Mouse (Mus musculus) MEL (cell line): Measurements from ENCODE around the gene Scrn1. TPM values are rescaled to one million over a fixed set of nuclear protein-coding genes. Genes with fewer than 3 reads are reported as not detected.

Experiments
- DNase-seq: peaks from one replicate; pipeline ENCODE4 v3.0.0; 2011; ENCODE audit warnings: low read depth, low spot score
- H3K27ac ChIP-seq: 2 replicates; pipeline ENCODE4 v1.5.1; 2012; ENCODE audit warnings: low read depth, mild to moderate bottlenecking, control low read depth, low read length, moderate library complexity; ENCODE audit not compliant: control insufficient read depth
- H3K27me3 ChIP-seq, 2 experiments: fragments of 150-350 bp in 1 of 2; sonication (generic) in 1 of 2; 2 replicates each; pipeline ENCODE4 v1.6.1; 2012; ENCODE audit warnings: low read length in 2 of 2, mild to moderate bottlenecking in 2 of 2, improper control_type of control experiment in 1 of 2, moderate library complexity in 1 of 2; ENCODE audit not compliant: insufficient read depth in 2 of 2, control insufficient read depth in 1 of 2
- H3K36me3 ChIP-seq, 2 experiments: 2 replicates each; pipeline ENCODE4 v1.6.1; 2012 to 2014; ENCODE audit warnings: low read length in 2 of 2, improper control_type of control experiment in 1 of 2, inconsistent platforms in 1 of 2, mild to moderate bottlenecking in 1 of 2; ENCODE audit not compliant: insufficient read depth in 2 of 2, control insufficient read depth in 1 of 2
- H3K4me1 ChIP-seq, 2 experiments: fragments of 150-350 bp in 1 of 2; sonication (generic) in 1 of 2; 2 replicates each; pipeline ENCODE4 v1.6.1; 2012; ENCODE audit warnings: low read length in 2 of 2, improper control_type of control experiment in 1 of 2, mild to moderate bottlenecking in 1 of 2; ENCODE audit not compliant: insufficient read depth in 2 of 2, control insufficient read depth in 1 of 2
- H3K4me3 ChIP-seq, 2 experiments: fragments of 150-350 bp in 1 of 2; sonication (generic) in 1 of 2; 2 replicates each; pipeline ENCODE4 v1.5.1; 2012; ENCODE audit warnings: low read depth in 2 of 2, low read length in 2 of 2, mild to moderate bottlenecking in 2 of 2, moderate library complexity in 2 of 2, control low read depth in 1 of 2, improper control_type of control experiment in 1 of 2; ENCODE audit not compliant: control insufficient read depth in 1 of 2, insufficient read depth in 1 of 2
- H3K79me2 ChIP-seq: 2 replicates; pipeline ENCODE4 v1.6.1; 2012; ENCODE audit warnings: mild to moderate bottlenecking, low read length, moderate library complexity; ENCODE audit not compliant: control insufficient read depth, poor library complexity, insufficient read depth
- H3K9ac ChIP-seq: 2 replicates; pipeline ENCODE4 v1.6.1; 2012; ENCODE audit warnings: low read depth, mild to moderate bottlenecking, control low read depth, low read length, moderate library complexity; ENCODE audit not compliant: control insufficient read depth, poor library complexity, severe bottlenecking
- H3K9me3 ChIP-seq: fragments of 150-350 bp; sonication (generic); replicated peaks from 2 replicates; pipeline ENCODE4 v1.6.1; 2012; ENCODE audit warnings: mild to moderate bottlenecking, low read length, improper control_type of control experiment, moderate library complexity; ENCODE audit not compliant: insufficient read depth
- CHD1 ChIP-seq: IDR thresholded peaks from 2 replicates; pipeline ENCODE4 v1.6.1; 2012; ENCODE audit warnings: low read depth, mild to moderate bottlenecking, inconsistent platforms, low read length, improper control_type of control experiment
- CHD2 ChIP-seq: IDR thresholded peaks from 2 replicates; pipeline ENCODE4 v1.6.1; 2011; ENCODE audit warnings: low read length, improper control_type of control experiment
- ELF1 ChIP-seq: IDR thresholded peaks from 2 replicates; pipeline ENCODE4 v1.6.1; 2014; ENCODE audit warnings: low read depth, mild to moderate bottlenecking, inconsistent platforms, low read length, improper control_type of control experiment, moderate library complexity
- GABPA ChIP-seq: IDR thresholded peaks from 2 replicates; pipeline ENCODE4 v1.6.1; 2012; ENCODE audit warnings: low read depth, mild to moderate bottlenecking, inconsistent platforms, low read length, improper control_type of control experiment, moderate library complexity
- GATA1 ChIP-seq: IDR thresholded peaks from 2 replicates; pipeline ENCODE4 v1.6.1; 2011; ENCODE audit warnings: low read depth, low read length, improper control_type of control experiment
- HCFC1 ChIP-seq: IDR thresholded peaks from 2 replicates; pipeline ENCODE4 v1.6.1; 2012; ENCODE audit warnings: low read depth, mild to moderate bottlenecking, inconsistent platforms, low read length, improper control_type of control experiment, moderate library complexity
- KAT2A ChIP-seq: conservative IDR thresholded peaks from 2 replicates; pipeline ENCODE4 v1.6.1; 2012; ENCODE audit warnings: low read depth, low read length, improper control_type of control experiment, inconsistent platforms
- MAFK ChIP-seq: IDR thresholded peaks from 2 replicates; pipeline ENCODE4 v1.6.1; 2011; ENCODE audit warnings: low read depth, mild to moderate bottlenecking, low read length, improper control_type of control experiment, borderline replicate concordance
- MAZ ChIP-seq: IDR thresholded peaks from 2 replicates; pipeline ENCODE4 v1.6.1; 2012; ENCODE audit warnings: low read depth, mild to moderate bottlenecking, inconsistent platforms, low read length, improper control_type of control experiment
- MXI1 ChIP-seq: IDR thresholded peaks from 2 replicates; pipeline ENCODE4 v1.6.1; 2011; ENCODE audit warnings: mild to moderate bottlenecking, low read depth, low read length, improper control_type of control experiment
- MYB ChIP-seq: IDR thresholded peaks from 2 replicates; pipeline ENCODE4 v1.6.1; 2011; ENCODE audit warnings: mild to moderate bottlenecking, low read depth, low read length, improper control_type of control experiment
- NELFE ChIP-seq: IDR thresholded peaks from 2 replicates; pipeline ENCODE4 v1.6.1; 2011; ENCODE audit warnings: low read depth, low read length, improper control_type of control experiment
- NRF1 ChIP-seq: IDR thresholded peaks from 2 replicates; pipeline ENCODE4 v1.6.1; 2014; ENCODE audit warnings: low read depth, mild to moderate bottlenecking, inconsistent platforms, low read length, improper control_type of control experiment, moderate library complexity; ENCODE audit not compliant: poor library complexity, insufficient read depth, severe bottlenecking
- POLR2A ChIP-seq, 2 experiments: IDR thresholded peaks; 2 replicates each; pipeline ENCODE4 v1.6.1; 2011 to 2012; ENCODE audit warnings: low read length in 2 of 2, mild to moderate bottlenecking in 2 of 2, control low read depth in 1 of 2, improper control_type of control experiment in 1 of 2, low read depth in 1 of 2, moderate library complexity in 1 of 2; ENCODE audit not compliant: control insufficient read depth in 1 of 2, insufficient read depth in 1 of 2, poor library complexity in 1 of 2
- POLR2AphosphoS2 ChIP-seq: IDR thresholded peaks from 2 replicates; pipeline ENCODE4 v1.6.1; 2011; ENCODE audit warnings: low read length, improper control_type of control experiment
- POLR2AphosphoS5 ChIP-seq: IDR thresholded peaks from 2 replicates; pipeline ENCODE4 v1.6.1; 2012; ENCODE audit warnings: low read depth, borderline replicate concordance, mild to moderate bottlenecking, inconsistent platforms, low read length, moderate library complexity, mixed read lengths
- RAD21 ChIP-seq: IDR thresholded peaks from 2 replicates; pipeline ENCODE4 v1.6.1; 2011; ENCODE audit warnings: mild to moderate bottlenecking, low read depth, low read length, improper control_type of control experiment
- SMC3 ChIP-seq: IDR thresholded peaks from 2 replicates; pipeline ENCODE4 v1.6.1; 2011; ENCODE audit warnings: low read depth, low read length, improper control_type of control experiment
- TAL1 ChIP-seq: IDR thresholded peaks from 2 replicates; pipeline ENCODE4 v1.6.1; 2012; ENCODE audit warnings: mild to moderate bottlenecking, inconsistent platforms, low read length, moderate library complexity, mixed read lengths
- TBP ChIP-seq: IDR thresholded peaks from 2 replicates; pipeline ENCODE4 v1.8.0; 2011; ENCODE audit warnings: low read depth, low read length, improper control_type of control experiment
- UBTF ChIP-seq: IDR thresholded peaks from 2 replicates; pipeline ENCODE4 v1.6.1; 2012; ENCODE audit warnings: low read depth, mild to moderate bottlenecking, inconsistent platforms, low read length, improper control_type of control experiment, moderate library complexity, borderline replicate concordance; ENCODE audit not compliant: insufficient read depth
- USF1 ChIP-seq: IDR thresholded peaks from 2 replicates; pipeline ENCODE4 v1.6.1; 2014; ENCODE audit warnings: low read depth, mild to moderate bottlenecking, inconsistent platforms, low read length, improper control_type of control experiment, moderate library complexity
- USF2 ChIP-seq, 2 experiments: IDR thresholded peaks; 2 replicates each; pipeline ENCODE4 v1.6.1; 2011 to 2012; ENCODE audit warnings: improper control_type of control experiment in 2 of 2, low read length in 2 of 2, borderline replicate concordance in 1 of 2, inconsistent platforms in 1 of 2, low read depth in 1 of 2, mild to moderate bottlenecking in 1 of 2; ENCODE audit not compliant: insufficient read depth in 1 of 2
- polyA plus RNA-seq, 2 experiments: library from polyadenylated mRNA; stranded (reverse) in 1 of 2; unstranded in 1 of 2; fragments of >175 nt in 1 of 2; fragments of >200 nt in 1 of 2; gene quantifications; 2 replicates each; pipeline versions ENCODE4 v1.2.1 to v1.2.4; 2012; ENCODE audit warnings: low replicate concordance in 2 of 2, low read depth in 1 of 2; ENCODE audit not compliant: insufficient read length in 2 of 2, insufficient read depth in 1 of 2, missing spikeins in 1 of 2
- total RNA-seq: library from RNA; depleted of rRNA; stranded (reverse); fragments of 300-350 nt; gene quantifications from 2 replicates; pipeline ENCODE4 v1.2.3, GENCODE M21; 2012

Scrn1 gene
- total and polyA plus RNA-seq, 3 experiments = not detected

DNA sequence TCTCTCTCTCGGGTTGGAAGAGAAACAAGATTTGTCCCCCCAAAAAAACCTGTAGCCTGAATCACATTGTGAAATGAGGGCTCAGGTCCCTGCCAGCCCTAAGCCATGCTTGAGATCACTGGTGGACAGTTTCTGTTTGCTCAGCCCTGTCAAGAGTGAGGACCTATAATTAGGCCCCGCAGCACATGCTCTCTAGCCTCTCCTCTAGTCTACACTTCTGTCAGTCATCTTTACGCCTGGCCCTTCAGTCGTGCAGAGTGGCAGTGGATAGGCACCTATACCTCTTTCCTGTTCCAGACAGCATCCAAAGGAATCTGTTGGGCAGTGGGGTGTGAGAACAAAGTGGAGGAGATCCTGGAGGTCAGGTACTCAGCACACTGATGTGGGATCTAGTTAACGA, 58.5 kb downstream of the Scrn1 start:
- DNase-seq = no peak
- no peaks in the 10 kb centered on the region; a peak in 1 of 4 replicates for H3K27me3 ChIP-seq
- no peak overlapping the region for H3K9ac ChIP-seq
- no peak overlapping the region for H3K27ac ChIP-seq
- H3K4me3 ChIP-seq = no peak overlapping the region
- H3K4me1 ChIP-seq = no peaks in the 10 kb centered on the region
- H3K36me3 ChIP-seq = no peaks in the 10 kb centered on the region
- no peak for TF ChIP-seq POLR2AphosphoS2
- TF ChIP-seq RAD21 = no peak
- TF ChIP-seq USF1 = no peak
- no peak for TF ChIP-seq MYB
- no peak for TF ChIP-seq ELF1
- no peak for TF ChIP-seq TBP
- no peak for TF ChIP-seq GATA1
- TF ChIP-seq UBTF = no peak
- no peak for TF ChIP-seq SMC3
- TF ChIP-seq MAZ = no peak
- no peak for TF ChIP-seq KAT2A
- no peak for TF ChIP-seq GABPA
- no peak for TF ChIP-seq MAFK
- TF ChIP-seq USF2 (IDR thresholded peaks at IDR 0.05; ENCODE audit: borderline replicate concordance in 1 of 2, insufficient read depth in 1 of 2, low read depth in 1 of 2, low read length in 2 of 2) = no peak
- TF ChIP-seq POLR2AphosphoS5 = no peak
- no peak for TF ChIP-seq NELFE
- no peak for TF ChIP-seq CHD2
- TF ChIP-seq NRF1 = no peak
- TF ChIP-seq HCFC1 = no peak
- TF ChIP-seq POLR2A (IDR thresholded peaks at IDR 0.05; ENCODE audit: control insufficient read depth in 1 of 2, insufficient read depth in 1 of 2, low read depth in 1 of 2, low read length in 2 of 2, poor library complexity in 1 of 2) = no peak
- TF ChIP-seq, all 39 proteins: peak for 0
- Histone ChIP-seq H3K9me3 (no peaks in the 10 kb centered on the region), H3K79me2 (no peaks in the 10 kb centered on the region)

DNA sequence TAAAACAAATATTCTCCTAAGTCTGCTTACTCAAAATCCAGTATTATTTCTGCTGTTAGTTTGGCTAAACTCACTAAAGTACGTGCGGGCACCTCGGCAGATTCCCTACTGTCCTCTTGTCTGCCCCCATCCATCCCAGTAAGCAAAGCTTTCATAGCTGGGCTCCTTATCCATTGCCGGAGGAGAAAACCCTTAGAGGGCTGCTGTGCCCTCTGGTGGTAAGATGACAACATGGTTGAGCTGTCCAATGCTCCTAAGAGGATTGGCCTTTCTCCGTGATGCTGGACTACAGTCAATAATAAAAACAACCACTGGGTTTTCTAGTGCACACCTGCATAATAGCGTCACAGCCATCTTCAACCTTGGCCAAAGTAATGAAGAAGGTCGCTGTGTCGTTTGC, 59.3 kb downstream of the Scrn1 start:
- no peaks in the 10 kb centered on the region for H3K9me3 ChIP-seq
- no peaks in the 10 kb centered on the region for H3K36me3 ChIP-seq
- no peak overlapping the region for H3K4me3 ChIP-seq
- H3K79me2 ChIP-seq = no peaks in the 10 kb centered on the region
- H3K9ac ChIP-seq = no peak overlapping the region
- H3K4me1 ChIP-seq = no peaks in the 10 kb centered on the region
- TF ChIP-seq MAFK (no peak), CHD1 (no peak), POLR2AphosphoS5 (no peak), ELF1 (no peak), MXI1 (no peak), TAL1 (no peak), MYB (no peak), CHD2 (no peak), NELFE (no peak)
- no peaks in the 10 kb centered on the region; a peak in 1 of 4 replicates for H3K27me3 ChIP-seq
- DNase-seq = no peak
- H3K27ac ChIP-seq = no peak overlapping the region
